Mouse (Mus musculus) kidney, embryonic 15.5 days (tissue): ENCODE results near the gene Cdh26. TPM values are rescaled to one million over a fixed set of nuclear protein-coding genes. Genes with fewer than 3 reads are reported as not detected.

Source experiments
- ATAC-seq: fragments of 200-750 bp; cut with Nextera tagmentation; replicated peaks from 2 replicates; pipeline ENCODE4 v1.8.0; 2017; ENCODE audit warnings: moderate TSS enrichment; ENCODE audit not compliant: low FRiP score
- H3K27ac ChIP-seq: fragments of 300-500 bp; sonication (generic); 2 replicates; pipeline ENCODE4 v1.5.1; 2015; ENCODE audit warnings: mild to moderate bottlenecking, inconsistent platforms
- H3K27me3 ChIP-seq: fragments of 300-500 bp; sonication (generic); 2 replicates; pipeline ENCODE4 v1.6.1; 2015; ENCODE audit warnings: inconsistent platforms
- H3K36me3 ChIP-seq: fragments of 300-500 bp; sonication (generic); 2 replicates; pipeline ENCODE4 v1.6.1; 2015; ENCODE audit warnings: inconsistent platforms
- H3K4me1 ChIP-seq: fragments of 300-500 bp; sonication (generic); 2 replicates; pipeline ENCODE4 v1.6.1; 2015; ENCODE audit warnings: inconsistent platforms
- H3K4me2 ChIP-seq: fragments of 300-500 bp; sonication (generic); 2 replicates; pipeline ENCODE4 v1.6.1; 2015; ENCODE audit warnings: moderate library complexity, mild to moderate bottlenecking, inconsistent platforms
- H3K4me3 ChIP-seq: fragments of 300-500 bp; sonication (generic); replicated peaks from 2 replicates; pipeline ENCODE4 v1.5.1; 2015; ENCODE audit warnings: mild to moderate bottlenecking, inconsistent platforms
- H3K9ac ChIP-seq: fragments of 300-500 bp; sonication (generic); 2 replicates; pipeline ENCODE4 v1.6.1; 2015; ENCODE audit warnings: mild to moderate bottlenecking, inconsistent platforms
- H3K9me3 ChIP-seq: fragments of 300-500 bp; sonication (generic); replicated peaks from 2 replicates; pipeline ENCODE4 v1.6.1; 2016; ENCODE audit warnings: inconsistent platforms
- WGBS: fragments of 180-500 bp; shearing (Covaris S2); methylation state at CpG from one replicate; pipeline ENCODE4 v1.1.7; 2015; ENCODE audit warnings: mixed read lengths; 5-methylcytosine and 5-hydroxymethylcytosine counted together
- polyA plus RNA-seq: library from polyadenylated mRNA; unstranded; fragments of >200 nt; fragmentation: Nextera tagmentation; extraction: Ambion mirVana; gene quantifications from 2 replicates; pipeline ENCODE4 v1.2.1, GENCODE M21; 2015

The Cdh26 gene
- polyA plus RNA-seq = 0.70 and 1.2 TPM in 2 replicates

DNA sequence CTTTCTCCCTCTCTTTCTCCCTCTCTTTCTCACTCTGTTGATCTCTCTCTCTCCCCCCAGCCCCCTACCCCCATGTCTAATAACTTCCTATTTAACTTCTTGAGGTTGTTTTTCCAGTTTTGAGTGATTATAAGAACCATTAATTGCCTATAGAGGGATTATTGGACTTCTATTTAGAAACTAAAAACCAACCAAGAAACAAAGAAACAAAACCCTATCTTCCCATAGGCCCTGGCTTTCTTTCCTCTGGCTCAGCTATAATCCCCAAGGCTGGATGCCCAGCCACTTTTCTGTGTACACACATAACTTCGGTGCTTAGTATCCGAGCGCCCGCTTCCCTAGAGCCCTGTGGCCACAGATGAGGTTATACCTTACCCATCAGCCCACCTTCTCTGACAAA lies at the start of gene Cdh26:
Gene Cdh26, plus strand, starts transcription at position 301 of the 400 bp plus-strand sequence.
- WGBS = 93% methylated on average over 4 of the region's 4 CpGs
- Histone ChIP-seq H3K4me3 (no peak within 1 kb of the TSS), H3K27ac (no peak within 1 kb of the TSS), H3K27me3 (no peaks in the 10 kb centered on the region), H3K4me2 (no peak within 1 kb of the TSS), H3K9me3 (no peaks in the 10 kb centered on the region), H3K4me1 (peaks cover 10% of the 10 kb centered on the region), H3K9ac (no peak within 1 kb of the TSS), H3K36me3 (no peaks in the 10 kb centered on the region)
- no peak for ATAC-seq

GRCm38 (mm10) chr2:178407053-178407815 lies 23.1 kb upstream of the Cdh26 start, which contains the start of gene Sycp2:
Gene Sycp2, minus strand, starts transcription at chr2:178407685.
- Histone ChIP-seq H3K4me1 (0 out of 2 replicates have a peak, but pooled peaks cover 3% of the 10 kb centered on the region), H3K4me3 (no peak within 1 kb of the TSS), H3K27ac (no peak within 1 kb of the TSS), H3K4me2 (no peak within 1 kb of the TSS), H3K36me3 (no peaks in the 10 kb centered on the region), H3K27me3 (peaks cover 11% of the 10 kb centered on the region), H3K9ac (no peak within 1 kb of the TSS), H3K9me3 (no peaks in the 10 kb centered on the region)
- peak; percentile 33 for ATAC-seq
- 82% methylated on average over 52 of the region's 52 CpGs for WGBS

DNA sequence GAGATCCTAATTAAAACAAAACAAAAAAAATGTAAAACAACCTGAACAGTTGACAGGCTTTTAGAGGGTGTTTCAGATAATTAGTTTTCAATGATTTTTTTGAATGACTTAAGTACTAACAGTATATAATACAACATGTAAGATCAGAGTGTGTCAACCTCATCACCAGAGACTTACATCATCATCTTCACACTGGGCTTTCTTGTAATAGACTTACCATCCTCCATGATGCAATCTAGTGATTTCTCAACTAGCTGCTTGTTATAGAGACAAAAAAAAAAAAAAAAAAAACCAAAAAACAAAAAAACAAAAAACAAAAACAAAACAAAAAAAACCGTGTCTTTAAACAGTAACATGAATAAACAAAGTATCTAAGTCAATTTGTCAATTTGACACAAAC lies 21.3 kb upstream of the Cdh26 start:
- 42% methylated on average over 1 of the region's 1 CpGs for WGBS
- Histone ChIP-seq H3K9ac (no peak overlapping the region), H3K4me2 (no peak overlapping the region), H3K27me3 (peaks cover 22% of the 10 kb centered on the region), H3K4me1 (peaks cover 20% of the 10 kb centered on the region), H3K4me3 (no peak overlapping the region), H3K36me3 (no peaks in the 10 kb centered on the region), H3K9me3 (no peaks in the 10 kb centered on the region), H3K27ac (no peak overlapping the region)
- no peak for ATAC-seq

DNA sequence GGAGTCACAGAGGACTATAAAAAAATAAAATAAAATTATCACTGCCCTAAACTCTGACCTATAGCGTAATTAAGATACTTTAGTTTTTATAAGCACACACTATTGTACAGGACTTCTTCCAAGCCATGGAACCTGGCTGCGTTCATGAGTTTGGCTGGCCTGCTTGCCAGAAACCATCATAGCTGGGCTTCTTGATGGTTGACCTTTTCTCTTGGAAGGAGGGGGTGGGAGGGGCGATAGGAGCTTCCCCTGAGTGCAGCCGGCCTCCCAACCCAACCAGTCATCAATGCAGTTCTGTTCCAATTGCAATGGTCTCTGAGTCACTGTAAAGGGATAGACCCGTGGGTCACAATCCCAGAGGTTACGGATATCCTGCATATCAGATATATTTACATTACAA lies 20.0 kb upstream of the Cdh26 start:
- no peaks in the 10 kb centered on the region for H3K9me3 ChIP-seq
- H3K27ac ChIP-seq = no peak overlapping the region
- H3K4me3 ChIP-seq = no peak overlapping the region
- no peak overlapping the region for H3K9ac ChIP-seq
- no peaks in the 10 kb centered on the region for H3K36me3 ChIP-seq
- H3K27me3 ChIP-seq = peaks cover 22% of the 10 kb centered on the region
- no peak overlapping the region for H3K4me2 ChIP-seq
- peaks cover 29% of the 10 kb centered on the region for H3K4me1 ChIP-seq
- ATAC-seq = no peak
- 85% methylated on average over 6 of the region's 6 CpGs for WGBS

DNA sequence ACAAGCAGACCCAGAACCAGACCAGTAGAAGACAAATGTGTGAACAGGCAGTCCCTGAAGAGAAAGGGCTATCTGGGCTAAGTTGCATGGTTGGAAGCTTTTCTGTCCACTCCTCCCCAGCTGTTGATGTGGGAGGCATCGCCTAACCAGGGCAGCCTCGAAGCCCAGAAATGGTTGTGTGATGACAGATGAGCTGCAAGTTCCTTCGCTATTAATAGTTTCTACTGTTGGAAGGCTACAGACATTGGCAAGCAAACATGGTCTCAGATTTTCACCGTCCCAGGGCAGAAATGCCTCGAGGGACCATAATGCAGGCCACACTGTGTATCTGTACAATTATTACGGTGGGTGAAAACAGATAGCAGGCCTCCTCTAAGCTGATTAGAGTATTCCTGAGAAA lies 17.7 kb upstream of the Cdh26 start:
- Histone ChIP-seq H3K36me3 (no peaks in the 10 kb centered on the region), H3K4me3 (no peak overlapping the region), H3K9ac (no peak overlapping the region), H3K4me2 (no peak overlapping the region), H3K27me3 (peaks cover 15% of the 10 kb centered on the region), H3K27ac (no peak overlapping the region), H3K9me3 (no peaks in the 10 kb centered on the region), H3K4me1 (peaks cover 37% of the 10 kb centered on the region)
- ATAC-seq = no peak
- 39% methylated on average over 6 of the region's 6 CpGs for whole genome bisulfite sequencing

DNA sequence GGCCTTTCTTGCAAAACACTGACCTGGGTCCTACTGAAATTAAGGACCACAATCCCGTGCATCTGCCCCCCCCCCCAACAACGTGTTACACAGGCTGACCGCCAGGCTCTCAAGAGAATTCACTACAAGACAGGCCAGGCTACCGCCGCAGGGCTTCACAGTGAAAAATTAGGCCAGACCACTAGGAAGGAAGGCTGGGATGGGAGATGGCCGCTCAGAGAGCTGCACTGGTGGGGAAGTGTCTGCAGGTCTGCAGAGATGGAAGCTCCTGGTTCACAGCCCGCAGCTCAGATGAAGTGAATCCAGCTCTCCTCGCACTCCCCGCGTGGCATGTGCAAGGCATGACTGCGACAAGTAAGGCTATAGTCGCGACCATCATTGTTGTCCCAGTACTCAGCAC lies 17.2 kb upstream of the Cdh26 start:
- 58% methylated on average over 13 of the region's 13 CpGs for WGBS
- peak overlapping the region; percentile 98 for H3K4me2 ChIP-seq
- peak overlapping the region; percentile 76 for H3K4me3 ChIP-seq
- no peak overlapping the region for H3K9ac ChIP-seq
- no peak for ATAC-seq
- no peak overlapping the region for H3K27ac ChIP-seq
- H3K4me1 ChIP-seq = peaks cover 37% of the 10 kb centered on the region
- H3K9me3 ChIP-seq = no peaks in the 10 kb centered on the region
- H3K36me3 ChIP-seq = peaks cover 4% of the 10 kb centered on the region
- H3K27me3 ChIP-seq = peaks cover 15% of the 10 kb centered on the region

DNA sequence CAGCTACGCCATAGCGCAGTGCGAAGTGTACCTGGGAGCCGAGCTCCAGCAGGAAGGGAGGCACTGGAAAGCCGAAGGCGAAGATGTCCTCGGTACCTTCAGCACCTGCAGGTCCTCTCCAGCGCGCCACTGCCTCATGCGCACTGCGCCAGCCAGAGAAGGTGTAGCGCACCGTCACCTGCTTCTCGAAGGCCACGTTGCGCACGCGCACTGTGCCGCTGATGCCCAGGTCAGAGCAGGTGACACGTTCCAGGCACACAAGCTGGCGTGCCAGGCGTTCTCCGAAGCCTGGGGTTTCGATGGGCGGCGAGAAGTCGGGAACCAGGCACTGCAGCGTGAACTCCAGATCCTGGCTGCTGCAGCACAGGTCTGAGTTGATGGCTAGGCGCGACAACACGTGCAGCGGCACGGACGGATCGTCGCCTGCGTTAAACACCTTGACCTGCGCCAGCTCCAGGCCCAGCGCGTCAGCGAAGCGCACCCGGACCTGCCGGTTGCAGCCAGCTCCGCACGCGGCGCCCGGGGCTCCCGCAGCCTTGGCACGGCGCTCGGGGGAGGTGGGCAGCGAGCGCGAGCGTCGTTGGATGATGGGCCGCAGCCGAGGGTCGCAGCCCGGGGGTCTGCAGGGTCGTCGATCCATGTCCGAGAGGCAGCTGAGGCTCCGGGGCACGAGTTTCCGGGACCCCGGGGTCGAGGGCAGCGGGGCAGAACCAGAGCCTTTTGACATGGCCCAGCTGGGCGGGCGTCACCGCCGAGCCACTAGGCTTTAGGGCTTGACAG lies 16.7 kb upstream of the Cdh26 start:
- peak overlapping the region; percentile 58 for H3K9ac ChIP-seq
- H3K9me3 ChIP-seq = no peaks in the 10 kb centered on the region
- peak; percentile 27 for ATAC-seq
- peaks cover 37% of the 10 kb centered on the region for H3K4me1 ChIP-seq
- H3K27ac ChIP-seq = peak overlapping the region; percentile 70; the same call in 1 of the 2 replicates
- H3K36me3 ChIP-seq = peaks cover 7% of the 10 kb centered on the region
- H3K4me2 ChIP-seq = peak overlapping the region; percentile 98
- 13% methylated on average over 75 of the region's 75 CpGs for WGBS
- peaks cover 15% of the 10 kb centered on the region for H3K27me3 ChIP-seq
- H3K4me3 ChIP-seq = peak overlapping the region; percentile 76

DNA sequence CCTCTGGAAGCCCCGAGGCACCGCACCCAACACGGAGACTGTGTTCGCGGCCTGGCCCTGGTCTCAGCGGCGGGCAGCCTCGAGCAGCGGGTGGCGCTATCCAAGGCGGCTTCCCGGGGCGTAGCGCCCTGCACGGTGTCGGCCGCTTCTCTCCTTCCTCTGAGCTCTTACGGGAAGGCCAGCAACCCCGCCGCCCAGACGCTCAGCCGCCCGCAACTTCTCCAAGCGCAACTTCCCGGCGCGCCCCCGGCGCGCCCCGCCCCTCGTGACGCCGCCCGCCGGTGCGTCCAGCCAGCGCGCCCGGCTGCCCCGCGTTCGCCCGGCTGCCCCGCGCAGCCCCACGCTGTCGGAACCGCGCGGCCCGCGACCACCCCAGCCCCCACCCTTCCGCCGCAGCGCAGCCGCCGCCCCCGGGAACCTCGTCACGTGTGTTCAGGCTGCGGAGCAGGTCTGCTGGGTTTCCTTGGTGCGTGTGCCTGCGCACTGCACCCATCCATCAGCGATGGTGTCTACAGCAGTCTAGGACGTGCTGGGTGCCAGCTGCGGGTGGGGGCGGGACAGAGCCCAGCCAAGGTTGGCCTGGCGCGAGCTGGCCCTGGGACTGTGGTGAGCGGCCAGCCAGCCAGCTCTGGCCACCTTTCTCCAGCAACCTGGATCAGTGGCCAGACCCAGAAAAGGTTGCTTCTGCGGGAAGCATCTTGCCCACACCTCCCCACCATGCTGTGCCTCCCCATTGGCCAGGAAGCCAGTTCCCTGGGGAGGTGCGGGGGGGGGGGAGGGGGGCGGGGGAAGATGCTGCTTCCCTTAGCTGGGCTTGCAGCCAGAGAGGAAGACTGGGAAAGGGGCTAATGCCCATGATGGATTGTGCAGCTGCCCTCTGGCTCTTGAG lies 15.8 kb upstream of the Cdh26 start, which contains the start of the genes Ppp1r3d and Fam217b:
Gene Ppp1r3d, minus strand, starts transcription at position 212 of the 889 bp plus-strand sequence.
Gene Fam217b, plus strand, starts transcription at position 264 of the 889 bp plus-strand sequence.
- H3K4me2 ChIP-seq = peak within 1 kb of the TSS; percentile 98
- peak; percentile 88 for ATAC-seq
- peaks cover 37% of the 10 kb centered on the region for H3K4me1 ChIP-seq
- H3K9ac ChIP-seq = peak within 1 kb of the TSS; percentile 58
- peaks cover 15% of the 10 kb centered on the region for H3K27me3 ChIP-seq
- peak within 1 kb of the TSS; percentile 76 for H3K4me3 ChIP-seq
- H3K9me3 ChIP-seq = no peaks in the 10 kb centered on the region
- H3K27ac ChIP-seq = peak within 1 kb of the TSS; percentile 70
- WGBS = under 1% methylated on average over 70 of the region's 74 CpGs
- peaks cover 11% of the 10 kb centered on the region for H3K36me3 ChIP-seq

GRCm38 (mm10) chr2:178415150-178415448 lies 15.2 kb upstream of the Cdh26 start:
- H3K4me3 ChIP-seq = peak overlapping the region; percentile 76
- 14% methylated on average over 3 of the region's 3 CpGs for WGBS
- ATAC-seq = no peak; the same call in 1 of the 2 replicates
- H3K4me2 ChIP-seq = peak overlapping the region; percentile 98
- no peaks in the 10 kb centered on the region for H3K9me3 ChIP-seq
- H3K4me1 ChIP-seq = peaks cover 37% of the 10 kb centered on the region
- peaks cover 11% of the 10 kb centered on the region for H3K36me3 ChIP-seq
- H3K27me3 ChIP-seq = peaks cover 15% of the 10 kb centered on the region
- H3K9ac ChIP-seq = no peak overlapping the region
- H3K27ac ChIP-seq = no peak overlapping the region

GRCm38 (mm10) chr2:178416427-178416826 lies 13.9 kb upstream of the Cdh26 start:
- H3K36me3 ChIP-seq = peaks cover 16% of the 10 kb centered on the region
- peaks cover 36% of the 10 kb centered on the region for H3K4me1 ChIP-seq
- no peak overlapping the region for H3K4me2 ChIP-seq
- H3K9me3 ChIP-seq = no peaks in the 10 kb centered on the region
- ATAC-seq = no peak
- H3K27ac ChIP-seq = no peak overlapping the region
- no peak overlapping the region for H3K9ac ChIP-seq
- H3K27me3 ChIP-seq = peaks cover 15% of the 10 kb centered on the region
- H3K4me3 ChIP-seq = no peak overlapping the region
- 65% methylated on average over 13 of the region's 13 CpGs for WGBS

DNA sequence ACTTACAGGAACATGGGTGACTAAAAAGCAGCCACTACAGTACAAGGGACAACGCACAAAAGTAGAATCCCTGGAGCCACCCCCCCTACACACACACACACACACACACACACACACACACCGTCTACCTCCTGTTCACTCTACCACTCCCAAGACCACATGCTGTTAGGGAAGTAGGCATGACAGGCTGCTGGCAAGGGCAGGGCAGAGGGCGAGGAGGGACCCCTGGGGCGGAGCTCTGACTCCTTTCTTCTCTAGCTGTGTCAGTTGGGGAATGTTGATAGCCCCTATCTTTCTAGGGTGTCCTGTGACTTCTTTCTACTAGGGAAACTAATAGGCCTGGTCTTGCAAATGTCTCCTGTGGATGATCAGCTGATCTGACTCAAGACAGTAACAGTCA lies 13.4 kb upstream of the Cdh26 start:
- H3K9ac ChIP-seq = no peak overlapping the region
- H3K27ac ChIP-seq = no peak overlapping the region
- H3K36me3 ChIP-seq = peaks cover 16% of the 10 kb centered on the region
- no peaks in the 10 kb centered on the region for H3K9me3 ChIP-seq
- no peak overlapping the region for H3K4me3 ChIP-seq
- ATAC-seq = no peak
- no peak overlapping the region for H3K4me2 ChIP-seq
- H3K4me1 ChIP-seq = peaks cover 38% of the 10 kb centered on the region
- 73% methylated on average over 4 of the region's 4 CpGs for WGBS
- H3K27me3 ChIP-seq = peaks cover 15% of the 10 kb centered on the region
